Mouse (Mus musculus) intestine, postnatal 0 days (tissue): ENCODE measurements at regions not wholly inside any gene's neighbourhood (a gene's known extent, or its start where the extent isn't known, plus 50 kb on each side); places are given as distances from the start of the nearest gene placed in this dataset.
A peak's percentile ranks its signal among the peaks of the same experiment; 100 is the strongest.

Experiments
- ATAC-seq: fragments of 200-750 bp; cut with Nextera tagmentation; 2 replicates; pipeline ENCODE4 v1.8.0; 2017; ENCODE audit warnings: mild to moderate bottlenecking, moderate TSS enrichment, moderate library complexity
- H3K27ac ChIP-seq: fragments of 300-500 bp; sonication (generic); 2 replicates; pipeline ENCODE4 v1.5.1; 2014; ENCODE audit warnings: mild to moderate bottlenecking, low read depth, low read length, moderate library complexity
- H3K27me3 ChIP-seq: fragments of 300-500 bp; sonication (generic); replicated peaks from 2 replicates; pipeline ENCODE4 v1.6.1; 2014; ENCODE audit warnings: low read length, mixed read lengths; ENCODE audit not compliant: control insufficient read depth, insufficient read depth
- H3K36me3 ChIP-seq: fragments of 300-500 bp; sonication (generic); 2 replicates; pipeline ENCODE4 v1.6.1; 2014; ENCODE audit warnings: mild to moderate bottlenecking, moderate library complexity; ENCODE audit not compliant: control insufficient read depth, insufficient read depth
- H3K4me1 ChIP-seq: fragments of 300-500 bp; sonication (generic); replicated peaks from 2 replicates; pipeline ENCODE4 v1.6.1; 2014; ENCODE audit warnings: antibody characterized with exemption, low read length, mixed read lengths; ENCODE audit not compliant: control insufficient read depth, insufficient read depth
- H3K4me2 ChIP-seq: fragments of 300-500 bp; sonication (generic); replicated peaks from 2 replicates; pipeline ENCODE4 v1.6.1; 2014; ENCODE audit warnings: low read depth, mild to moderate bottlenecking, moderate library complexity
- H3K4me3 ChIP-seq: fragments of 300-500 bp; sonication (generic); 2 replicates; pipeline ENCODE4 v1.5.1; 2014; ENCODE audit warnings: low read depth, low read length
- H3K9ac ChIP-seq: fragments of 300-500 bp; sonication (generic); 2 replicates; pipeline ENCODE4 v1.6.1; 2014; ENCODE audit warnings: mild to moderate bottlenecking, low read depth, low read length
- H3K9me3 ChIP-seq: fragments of 300-500 bp; sonication (generic); 2 replicates; pipeline ENCODE4 v1.6.1; 2016; ENCODE audit warnings: mixed run types; ENCODE audit not compliant: control insufficient read depth
- CTCF ChIP-seq: sonication (generic); IDR thresholded peaks from 2 replicates; pipeline ENCODE4 v1.5.1; 2016; ENCODE audit warnings: low read depth, mild to moderate bottlenecking, control low read depth, antibody characterized with exemption, moderate library complexity
- WGBS: fragments of 180-500 bp; shearing (Covaris S2); extraction: QIAGEN DNeasy Blood & Tissue Kit; methylation state at CpG from one replicate; pipeline ENCODE4 v1.1.7; 2014; 5-methylcytosine and 5-hydroxymethylcytosine counted together

GRCm38 (mm10) chr8:126239684-126240083 lies 58.7 kb upstream of the Slc35f3 start:
- Histone ChIP-seq H3K27ac (no peak overlapping the region), H3K36me3 (no peaks in the 10 kb centered on the region), H3K9me3 (no peaks in the 10 kb centered on the region), H3K27me3 (no peaks in the 10 kb centered on the region), H3K4me2 (no peak overlapping the region), H3K9ac (no peak overlapping the region), H3K4me3 (no peak overlapping the region), H3K4me1 (no peaks in the 10 kb centered on the region)
- ATAC-seq: no peak
- peak; percentile 57 for TF ChIP-seq CTCF

GRCm38 (mm10) chr8:126244321-126244720 lies 54.0 kb upstream of the Slc35f3 start:
- no peak for TF ChIP-seq CTCF
- H3K36me3 ChIP-seq: no peaks in the 10 kb centered on the region
- H3K27me3 ChIP-seq: no peaks in the 10 kb centered on the region
- no peak for ATAC-seq
- no peaks in the 10 kb centered on the region for H3K4me1 ChIP-seq
- no peak overlapping the region for H3K4me3 ChIP-seq
- H3K27ac ChIP-seq: no peak overlapping the region
- no peaks in the 10 kb centered on the region for H3K9me3 ChIP-seq
- no peak overlapping the region for H3K4me2 ChIP-seq
- H3K9ac ChIP-seq: no peak overlapping the region
- WGBS: 31% methylated on average over 4 of the region's 4 CpGs
